Mouse (Mus musculus) spleen, adult 12 weeks (tissue): ENCODE results near the gene Rims1.

Source experiments
- DNase-seq: peaks from one replicate; pipeline ENCODE4 v3.0.0; 2022; ENCODE audit warnings: low spot score

The Rims1 gene

DNA sequence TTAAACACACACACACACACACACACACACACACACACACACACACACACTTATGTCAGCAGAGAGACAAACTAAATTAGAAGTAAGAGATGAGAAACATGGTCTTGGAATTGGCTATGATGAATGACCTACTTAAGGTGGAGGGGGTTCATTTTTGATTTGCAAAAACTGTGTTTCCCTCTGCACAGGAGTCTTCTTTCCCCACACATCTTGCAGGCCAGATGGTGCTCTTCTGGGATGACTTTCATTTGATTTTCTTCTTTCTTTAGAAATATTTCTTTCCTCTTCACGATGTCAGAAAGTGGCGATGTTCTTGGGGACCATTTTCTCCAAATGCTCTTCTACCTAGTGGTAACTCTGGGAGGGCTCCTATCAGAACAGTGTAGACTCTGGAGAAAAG, 560.0 kb downstream of the Rims1 start:
- DNase-seq, result no peak
